Mouse (Mus musculus) forebrain, embryonic 13.5 days (tissue): Measurements from ENCODE around the gene Klf13. TPM values are rescaled to one million over a fixed set of nuclear protein-coding genes. Genes with fewer than 3 reads are reported as not detected.

Experiments
- ATAC-seq: fragments of 200-750 bp; cut with Nextera tagmentation; 2 replicates; pipeline ENCODE4 v1.8.0; 2017
- H3K27ac ChIP-seq: fragments of 300-500 bp; sonication (generic); 2 replicates; pipeline ENCODE4 v1.5.1; 2015; ENCODE audit warnings: inconsistent platforms, mild to moderate bottlenecking, moderate library complexity
- H3K27me3 ChIP-seq: fragments of 300-500 bp; sonication (generic); 2 replicates; pipeline ENCODE4 v1.6.1; 2015; ENCODE audit warnings: mild to moderate bottlenecking, inconsistent platforms
- H3K36me3 ChIP-seq: fragments of 300-500 bp; sonication (generic); 2 replicates; pipeline ENCODE4 v1.6.1; 2015; ENCODE audit warnings: mild to moderate bottlenecking, inconsistent platforms; ENCODE audit not compliant: poor library complexity, severe bottlenecking
- H3K4me1 ChIP-seq: fragments of 300-500 bp; sonication (generic); 2 replicates; pipeline ENCODE4 v1.6.1; 2015; ENCODE audit warnings: inconsistent platforms
- H3K4me2 ChIP-seq: fragments of 300-500 bp; sonication (generic); 2 replicates; pipeline ENCODE4 v1.6.1; 2015; ENCODE audit warnings: inconsistent platforms, mild to moderate bottlenecking, moderate library complexity
- H3K4me3 ChIP-seq: fragments of 300-500 bp; sonication (generic); 2 replicates; pipeline ENCODE4 v1.5.1; 2015; ENCODE audit warnings: mild to moderate bottlenecking, inconsistent platforms
- H3K9ac ChIP-seq: fragments of 300-500 bp; sonication (generic); 2 replicates; pipeline ENCODE4 v1.6.1; 2015; ENCODE audit warnings: mild to moderate bottlenecking, inconsistent platforms
- H3K9me3 ChIP-seq: fragments of 300-500 bp; sonication (generic); replicated peaks from 2 replicates; pipeline ENCODE4 v1.6.1; 2016; ENCODE audit warnings: inconsistent platforms
- WGBS: fragments of 180-500 bp; shearing (Covaris S2); methylation state at CpG from one replicate; pipeline ENCODE4 v1.1.7; 2015; 5-methylcytosine and 5-hydroxymethylcytosine counted together
- polyA plus RNA-seq: library from polyadenylated mRNA; unstranded; fragments of >200 nt; fragmentation: Nextera tagmentation; extraction: Ambion mirVana; gene quantifications from 2 replicates; pipeline ENCODE4 v1.2.1, GENCODE M21; 2015

The Klf13 gene
- polyA plus RNA-seq, 1 experiment from 2014 or later = 33.5 TPM

DNA sequence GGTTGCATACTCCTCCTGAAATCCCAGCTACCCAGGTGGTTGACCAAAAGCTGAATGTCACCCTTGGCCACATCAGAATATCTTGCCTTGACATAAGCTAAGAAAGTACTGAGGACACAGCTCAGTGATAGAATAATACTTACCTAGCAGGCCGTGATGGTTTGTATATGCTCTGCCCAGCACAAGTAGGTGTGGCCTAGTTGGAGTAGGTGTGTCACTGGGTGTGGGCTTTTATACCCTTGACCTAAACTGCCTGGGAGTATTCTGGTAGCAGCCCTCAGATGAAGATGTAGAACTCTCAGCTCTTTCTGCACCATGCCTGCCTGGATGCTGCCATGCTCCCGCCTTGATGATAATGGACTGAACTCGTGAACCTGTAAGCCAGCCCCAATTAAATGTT is 6.3 kb downstream of the Klf13 start:
- no peak for ATAC-seq
- Histone ChIP-seq H3K4me2 (no peak overlapping the region), H3K9ac (no peak overlapping the region), H3K4me1 (peaks cover 34% of the 10 kb centered on the region), H3K4me3 (no peak overlapping the region), H3K27ac (no peak overlapping the region), H3K36me3 (no peaks in the 10 kb centered on the region), H3K27me3 (no peaks in the 10 kb centered on the region), H3K9me3 (no peaks in the 10 kb centered on the region)
- 95% methylated on average over 3 of the region's 3 CpGs for WGBS

DNA sequence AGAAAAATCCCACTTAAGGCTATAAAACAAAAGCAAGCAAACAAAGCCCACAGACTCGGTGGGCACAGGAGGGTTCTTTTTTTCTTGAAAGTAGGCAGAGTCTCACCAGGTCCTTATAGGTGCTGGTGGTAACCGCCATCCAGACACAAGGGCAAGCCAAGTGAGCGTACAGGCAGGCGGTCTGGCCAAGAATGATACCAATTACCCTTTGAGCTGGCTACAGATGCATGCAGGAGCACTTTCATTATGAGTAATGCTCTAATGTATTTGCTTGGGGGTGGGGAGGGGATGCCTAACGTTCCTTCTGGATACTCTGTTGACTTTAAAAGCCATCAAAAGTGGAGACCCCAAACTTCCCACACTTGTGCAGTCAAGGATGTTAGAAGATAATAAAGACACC is 7.9 kb downstream of the Klf13 start:
- Histone ChIP-seq H3K4me1 (peaks cover 45% of the 10 kb centered on the region), H3K27ac (no peak overlapping the region), H3K27me3 (no peaks in the 10 kb centered on the region), H3K4me2 (no peak overlapping the region), H3K4me3 (no peak overlapping the region), H3K36me3 (no peaks in the 10 kb centered on the region), H3K9me3 (no peaks in the 10 kb centered on the region), H3K9ac (no peak overlapping the region)
- 78% methylated on average over 5 of the region's 5 CpGs for WGBS
- no peak for ATAC-seq

DNA sequence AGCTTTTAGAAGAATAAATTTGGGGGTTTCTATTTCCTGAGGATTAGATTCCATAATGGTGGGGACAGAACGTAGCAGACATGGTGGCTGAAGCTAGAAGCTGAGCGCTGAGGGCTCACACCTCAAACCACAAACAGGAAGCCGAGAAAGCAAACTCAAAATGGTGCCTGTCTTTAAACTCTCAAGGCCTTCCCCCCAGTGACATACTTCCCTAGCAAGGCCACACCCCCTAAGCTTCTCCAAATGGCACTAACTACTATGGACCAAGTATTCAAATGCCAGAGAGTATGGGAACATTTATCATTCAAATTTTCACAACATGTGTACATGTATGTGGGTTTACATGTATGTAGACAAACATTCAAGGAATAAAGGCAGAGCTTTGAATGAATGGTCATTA is 8.6 kb downstream of the Klf13 start:
- Histone ChIP-seq H3K9me3 (no peaks in the 10 kb centered on the region), H3K27ac (no peak overlapping the region), H3K36me3 (no peaks in the 10 kb centered on the region), H3K4me1 (peaks cover 45% of the 10 kb centered on the region), H3K4me3 (no peak overlapping the region), H3K4me2 (no peak overlapping the region), H3K9ac (no peak overlapping the region), H3K27me3 (no peaks in the 10 kb centered on the region)
- ATAC-seq = no peak
- WGBS = 94% methylated on average over 3 of the region's 3 CpGs

DNA sequence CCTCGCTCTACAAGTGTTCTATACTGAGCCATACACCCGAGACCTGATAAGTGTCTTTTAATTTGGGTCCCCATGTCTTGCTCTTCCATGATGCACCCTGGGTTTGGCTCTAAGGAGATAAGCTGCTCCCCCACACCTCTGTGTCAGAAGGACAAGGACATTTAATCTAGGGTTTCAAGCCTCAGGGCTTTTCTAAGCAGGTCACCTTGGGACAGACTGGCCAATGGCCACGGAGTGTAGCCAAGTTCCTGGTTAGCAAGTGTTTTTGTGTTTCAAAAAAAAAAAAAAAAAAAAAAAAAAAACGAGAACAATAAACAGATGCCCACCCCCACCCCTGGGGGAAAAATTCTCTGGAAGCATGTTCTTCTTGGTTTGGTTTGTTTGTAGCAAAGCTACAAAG is 9.6 kb downstream of the Klf13 start:
- peaks cover 46% of the 10 kb centered on the region for H3K4me1 ChIP-seq
- WGBS = 91% methylated on average over 4 of the region's 4 CpGs

DNA sequence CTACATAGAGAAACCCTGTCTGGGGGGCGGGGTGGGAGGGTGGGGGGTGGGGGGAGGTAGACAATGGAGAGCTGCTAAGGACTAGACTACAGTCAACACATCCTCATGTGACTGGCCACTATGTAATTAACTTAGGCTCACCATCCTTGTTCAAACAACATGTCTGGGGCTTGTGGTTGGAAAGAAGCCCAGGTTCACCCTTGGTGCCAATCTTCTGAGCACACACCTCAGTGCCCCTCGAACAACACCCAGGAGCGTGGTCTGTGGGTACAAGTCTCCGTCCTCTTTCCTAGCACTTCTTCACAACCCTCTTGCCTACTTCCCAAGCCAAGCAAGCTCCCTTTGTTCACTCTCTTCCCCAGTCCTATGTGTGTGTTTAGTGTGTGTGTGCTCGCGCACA is 11.6 kb downstream of the Klf13 start:
- H3K9me3 ChIP-seq = no peaks in the 10 kb centered on the region
- no peak overlapping the region for H3K27ac ChIP-seq
- no peaks in the 10 kb centered on the region for H3K36me3 ChIP-seq
- H3K9ac ChIP-seq = no peak overlapping the region
- ATAC-seq = no peak
- H3K4me2 ChIP-seq = no peak overlapping the region
- no peak overlapping the region for H3K4me3 ChIP-seq
- H3K4me1 ChIP-seq = peaks cover 52% of the 10 kb centered on the region
- no peaks in the 10 kb centered on the region for H3K27me3 ChIP-seq
- WGBS = 89% methylated on average over 6 of the region's 6 CpGs

More for the DNA sequence above, 9.6 kb downstream of the Klf13 start:
- Histone ChIP-seq H3K36me3 (no peaks in the 10 kb centered on the region), H3K27ac (no peak overlapping the region), H3K9me3 (no peaks in the 10 kb centered on the region), H3K9ac (no peak overlapping the region), H3K4me2 (no peak overlapping the region), H3K4me3 (no peak overlapping the region), H3K27me3 (no peaks in the 10 kb centered on the region)
- ATAC-seq = no peak

DNA sequence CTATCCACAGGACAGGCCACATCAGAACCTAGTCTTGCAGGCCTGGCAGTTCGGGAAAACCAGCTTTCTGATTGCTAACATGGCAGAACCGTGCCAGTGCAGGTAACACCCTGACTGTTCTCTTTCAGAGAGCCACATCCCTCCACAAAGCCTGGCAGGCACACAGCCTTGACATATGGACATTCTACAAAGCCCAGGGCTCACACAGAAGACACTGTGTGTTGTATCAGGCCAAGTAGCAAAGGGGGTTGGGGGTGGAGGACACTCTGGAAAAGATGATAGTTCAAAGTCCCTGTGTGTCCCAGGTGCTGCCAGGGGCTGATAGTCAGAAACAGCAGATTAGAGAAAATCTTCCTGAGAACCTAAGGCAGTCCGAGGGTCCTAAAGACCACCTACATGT is 12.2 kb downstream of the Klf13 start:
- Histone ChIP-seq H3K4me3 (no peak overlapping the region), H3K4me1 (peaks cover 55% of the 10 kb centered on the region), H3K4me2 (no peak overlapping the region), H3K27me3 (no peaks in the 10 kb centered on the region), H3K9me3 (no peaks in the 10 kb centered on the region), H3K36me3 (no peaks in the 10 kb centered on the region), H3K27ac (no peak overlapping the region), H3K9ac (no peak overlapping the region)
- 58% methylated on average over 3 of the region's 3 CpGs for WGBS
- no peak for ATAC-seq

DNA sequence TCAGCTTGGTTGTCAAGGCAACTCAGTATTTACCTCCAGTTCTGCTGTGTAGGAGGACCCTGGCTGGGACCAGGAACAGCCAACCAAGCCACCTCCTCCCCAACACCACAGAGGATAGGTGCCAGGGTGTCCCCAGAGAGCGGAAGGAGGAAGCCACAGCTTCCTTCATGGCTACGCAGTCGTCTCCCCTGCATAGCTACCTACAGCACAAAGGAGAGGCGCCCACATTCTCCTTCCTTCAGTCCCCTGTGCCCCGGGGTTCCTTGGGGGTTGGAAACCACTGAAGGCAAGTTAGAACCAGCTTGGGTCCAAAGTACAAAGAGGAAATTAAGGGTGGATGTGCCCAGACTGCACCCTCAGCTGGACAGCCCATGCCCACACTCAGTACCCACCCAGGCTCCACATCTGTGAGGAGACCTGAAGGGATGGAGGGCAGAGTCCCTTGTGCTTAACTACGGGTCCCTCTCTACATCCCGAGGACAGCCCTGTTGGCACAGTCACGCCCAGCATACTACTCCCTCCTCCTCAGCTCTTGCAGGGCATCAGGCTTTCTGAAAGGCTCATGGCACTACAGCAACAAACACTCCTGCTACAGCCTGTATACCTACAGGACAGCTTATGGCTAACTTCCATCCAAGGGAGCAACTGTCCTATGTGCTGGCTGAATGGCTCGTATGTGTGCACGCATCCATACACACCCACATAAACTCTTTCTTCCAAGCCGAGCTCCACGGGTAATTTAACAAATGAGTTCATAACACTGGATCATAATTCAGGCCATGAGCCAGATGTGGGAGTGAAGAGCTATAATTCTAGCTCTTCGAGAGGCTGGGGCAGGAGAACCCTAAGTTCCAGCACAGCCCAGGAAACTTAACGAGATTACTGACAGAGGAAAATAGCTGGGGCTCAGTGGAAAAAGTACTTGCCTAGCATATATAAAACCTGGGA is 13.0 kb downstream of the Klf13 start:
- H3K27me3 ChIP-seq = no peaks in the 10 kb centered on the region
- 72% methylated on average over 14 of the region's 14 CpGs for WGBS
- H3K4me3 ChIP-seq = no peak overlapping the region
- peaks cover 53% of the 10 kb centered on the region for H3K4me1 ChIP-seq
- H3K27ac ChIP-seq = peak overlapping the region; percentile 48
- no peak overlapping the region for H3K9ac ChIP-seq
- H3K36me3 ChIP-seq = no peaks in the 10 kb centered on the region
- ATAC-seq = peak; percentile 52
- H3K9me3 ChIP-seq = no peaks in the 10 kb centered on the region
- H3K4me2 ChIP-seq = peak overlapping the region; percentile 16

DNA sequence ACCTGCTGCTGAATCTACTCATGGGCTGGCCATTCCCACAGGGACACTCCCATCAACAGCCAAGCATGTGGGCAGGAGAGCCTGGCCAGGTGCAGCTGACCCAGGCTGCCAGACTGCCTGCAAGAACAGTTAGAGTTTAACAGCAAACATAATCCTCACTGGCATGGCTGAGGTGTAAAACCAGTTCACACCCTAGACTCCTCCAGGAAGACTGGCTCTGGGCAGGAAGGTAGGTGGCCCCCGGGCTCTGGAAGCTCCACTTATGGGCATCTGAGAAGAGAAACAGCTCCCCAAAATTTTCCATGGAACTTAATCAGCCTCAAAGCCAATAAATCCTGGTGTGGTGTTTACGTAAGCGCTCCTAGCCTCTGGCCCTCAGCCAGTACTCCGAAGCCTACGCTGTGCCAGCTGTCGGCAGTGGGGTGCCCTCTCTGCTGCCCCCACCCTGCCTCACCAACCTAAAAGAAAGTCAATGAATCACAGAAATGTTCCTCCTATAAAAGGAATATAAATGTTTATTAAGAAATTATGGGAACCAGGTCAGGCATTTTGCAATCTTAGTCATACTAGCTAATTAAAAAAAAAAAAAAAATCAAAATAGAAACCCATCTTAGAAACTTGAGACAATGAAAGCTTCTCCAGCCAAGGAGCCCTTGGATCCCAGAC is 13.8 kb downstream of the Klf13 start:
- Histone ChIP-seq H3K9ac (no peak overlapping the region), H3K4me3 (no peak overlapping the region), H3K4me1 (peaks cover 50% of the 10 kb centered on the region), H3K9me3 (no peaks in the 10 kb centered on the region), H3K27ac (peak overlapping the region; percentile 36), H3K4me2 (peak overlapping the region; percentile 16), H3K27me3 (no peaks in the 10 kb centered on the region), H3K36me3 (0 out of 2 replicates have a peak, but pooled peaks cover under 1% of the 10 kb centered on the region)
- 46% methylated on average over 6 of the region's 6 CpGs for WGBS
- peak; percentile 60; the same call in 1 of the 2 replicates for ATAC-seq

DNA sequence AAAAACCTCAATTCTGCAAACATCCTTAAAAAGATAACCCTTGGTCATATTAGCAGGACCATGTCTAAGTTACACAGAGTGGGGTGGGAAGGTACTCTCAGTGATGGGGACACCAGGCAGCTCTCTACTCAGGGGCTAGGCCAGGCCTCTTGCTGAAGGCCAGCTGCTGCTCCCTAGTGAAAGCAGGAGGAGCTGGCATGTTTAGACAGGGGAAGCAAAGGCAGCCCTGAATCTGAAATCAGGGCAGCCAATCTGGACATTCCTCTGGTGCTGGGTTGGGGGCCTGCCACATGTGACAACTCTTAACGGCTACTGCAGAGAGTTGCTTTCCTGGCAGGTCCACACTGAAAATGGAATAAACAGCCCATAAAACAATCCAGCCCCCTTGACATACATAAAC is 14.6 kb downstream of the Klf13 start:
- H3K9me3 ChIP-seq = no peaks in the 10 kb centered on the region
- no peak for ATAC-seq
- no peak overlapping the region for H3K9ac ChIP-seq
- H3K27me3 ChIP-seq = no peaks in the 10 kb centered on the region
- H3K4me1 ChIP-seq = peaks cover 46% of the 10 kb centered on the region
- peak overlapping the region; percentile 36 for H3K27ac ChIP-seq
- H3K4me3 ChIP-seq = no peak overlapping the region
- WGBS = 45% methylated on average over 1 of the region's 1 CpGs
- peaks cover 4% of the 10 kb centered on the region; the same call in 1 of the 2 replicates for H3K36me3 ChIP-seq
- no peak overlapping the region for H3K4me2 ChIP-seq

DNA sequence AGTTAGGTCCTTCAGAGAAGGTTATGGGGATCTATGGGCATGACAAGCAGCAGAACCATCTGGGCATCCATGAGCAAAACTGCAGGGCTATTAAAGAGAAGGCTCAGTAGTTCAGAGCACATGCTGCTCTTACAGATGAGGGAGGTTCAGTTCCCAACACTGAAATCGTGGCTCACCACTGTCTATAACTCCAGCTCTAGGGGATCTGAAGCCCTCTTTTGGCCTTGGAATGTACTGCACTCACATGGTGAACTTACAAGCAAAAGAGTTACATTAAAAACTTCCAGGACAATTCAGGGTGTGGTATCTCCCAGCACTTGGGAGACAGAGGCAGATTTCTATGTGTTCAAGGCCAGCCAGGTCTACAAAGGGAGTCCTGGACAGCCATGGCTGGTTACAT is 15.7 kb downstream of the Klf13 start:
- H3K9ac ChIP-seq = no peak overlapping the region
- 79% methylated on average over 1 of the region's 1 CpGs for WGBS

DNA sequence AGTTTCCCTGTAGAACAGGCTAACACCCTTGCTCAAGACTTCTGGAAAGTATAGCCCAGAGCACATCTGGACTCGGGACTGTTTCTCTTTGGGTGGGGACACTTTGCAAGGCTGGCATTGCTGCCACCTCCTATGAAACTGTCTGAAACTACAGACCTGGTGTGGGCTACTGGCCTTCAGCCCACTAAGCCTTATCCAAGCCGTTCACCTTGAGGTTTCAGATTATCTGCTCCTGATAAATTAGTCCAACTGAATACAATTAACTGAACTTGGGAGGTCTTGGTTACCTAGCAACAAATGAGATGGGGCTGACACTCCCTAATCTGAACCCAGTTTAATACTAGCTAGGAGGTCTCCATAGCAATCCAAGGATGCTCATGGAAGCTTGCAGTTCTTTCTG is 16.1 kb downstream of the Klf13 start:
- Histone ChIP-seq H3K4me3 (no peak overlapping the region), H3K4me1 (peaks cover 57% of the 10 kb centered on the region), H3K27ac (no peak overlapping the region), H3K4me2 (no peak overlapping the region), H3K27me3 (no peaks in the 10 kb centered on the region), H3K36me3 (peaks cover 4% of the 10 kb centered on the region; the same call in 1 of the 2 replicates), H3K9ac (no peak overlapping the region), H3K9me3 (no peaks in the 10 kb centered on the region)
- WGBS = 54% methylated on average over 2 of the region's 2 CpGs
- ATAC-seq = no peak

More for the DNA sequence above, 15.7 kb downstream of the Klf13 start:
- no peak for ATAC-seq
- H3K27ac ChIP-seq = no peak overlapping the region
- H3K4me3 ChIP-seq = no peak overlapping the region
- no peaks in the 10 kb centered on the region for H3K9me3 ChIP-seq
- H3K36me3 ChIP-seq = peaks cover 4% of the 10 kb centered on the region; the same call in 1 of the 2 replicates
- H3K27me3 ChIP-seq = no peaks in the 10 kb centered on the region
- peaks cover 53% of the 10 kb centered on the region for H3K4me1 ChIP-seq
- H3K4me2 ChIP-seq = no peak overlapping the region

DNA sequence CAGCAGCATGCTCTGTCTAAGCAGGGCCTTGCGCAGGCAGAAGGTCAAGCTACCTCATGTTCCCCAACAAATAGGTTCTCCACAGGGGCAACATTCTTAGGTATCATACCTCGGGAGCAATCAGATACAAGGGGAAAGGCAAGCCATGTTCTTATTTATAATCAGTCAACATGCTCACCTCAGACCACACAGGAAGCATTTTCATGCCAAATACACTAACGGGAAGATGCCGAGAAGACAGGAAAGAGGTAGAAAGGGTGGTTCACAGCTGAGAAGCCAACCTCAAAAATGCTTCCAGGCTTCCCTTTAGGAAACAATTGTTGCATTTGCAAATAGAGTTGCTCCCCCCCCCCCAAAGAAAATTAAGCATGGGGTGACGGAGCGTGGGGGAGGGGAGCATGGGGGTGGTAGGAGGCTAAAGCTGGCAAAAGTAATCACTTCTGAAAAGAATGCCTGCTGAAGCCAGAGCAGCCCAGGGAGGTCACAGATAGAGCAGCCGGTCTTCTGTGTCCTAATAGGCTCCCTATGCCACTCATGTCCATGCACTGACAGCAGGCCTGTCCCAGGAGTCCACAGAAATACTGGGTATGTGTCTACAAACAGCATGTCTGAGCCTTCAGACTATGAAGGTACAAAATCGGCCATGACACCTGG is 16.7 kb downstream of the Klf13 start:
- no peak overlapping the region for H3K4me2 ChIP-seq
- no peak overlapping the region for H3K27ac ChIP-seq
- ATAC-seq = no peak
- WGBS = 63% methylated on average over 8 of the region's 8 CpGs
- H3K9me3 ChIP-seq = no peaks in the 10 kb centered on the region
- no peak overlapping the region for H3K4me3 ChIP-seq
- H3K9ac ChIP-seq = no peak overlapping the region
- H3K4me1 ChIP-seq = peaks cover 59% of the 10 kb centered on the region
- H3K27me3 ChIP-seq = no peaks in the 10 kb centered on the region
- H3K36me3 ChIP-seq = peaks cover 4% of the 10 kb centered on the region; the same call in 1 of the 2 replicates
